Mouse (Mus musculus) lung, adult 2 months (tissue): ENCODE data around the gene Wfdc6b.

Experiments
- CTCF ChIP-seq: fragments of 200-500 bp; IDR thresholded peaks from 2 replicates; pipeline ENCODE4 v1.5.1; 2011; ENCODE audit warnings: mild to moderate bottlenecking, low read length, control low read depth; ENCODE audit not compliant: insufficient read depth
- POLR2A ChIP-seq: fragments of 200-500 bp; IDR thresholded peaks from 2 replicates; pipeline ENCODE4 v1.6.1; 2011; ENCODE audit warnings: low read depth, mild to moderate bottlenecking, control low read depth, low read length, borderline replicate concordance; ENCODE audit errors: extremely low read depth

- TF ChIP-seq CTCF = no peak
- TF ChIP-seq POLR2A = no peak
Measured at GRCm38 (mm10) chr2:164641881-164642673, 28.8 kb downstream of the Wfdc6b start.
